Mouse (Mus musculus) heart, adult 8-10 months (tissue): ENCODE measurements around the gene Tanc1. TPM values are rescaled to one million over a fixed set of nuclear protein-coding genes. Genes with fewer than 3 reads are reported as not detected.
A peak's percentile ranks its signal among the peaks of the same experiment; 100 is the strongest.

Experiments used
- DNase-seq: peaks from one replicate; pipeline ENCODE4 v3.0.0; 2022; ENCODE audit warnings: low spot score
- total RNA-seq, 4 experiments: library from RNA; stranded (reverse); gene quantifications; 2 replicates each; pipeline ENCODE4 v1.2.4; 2022

The Tanc1 gene
- total RNA-seq, 4 experiments from 2014 or later = 21.4 to 25.3 (median 24.6) TPM

DNA sequence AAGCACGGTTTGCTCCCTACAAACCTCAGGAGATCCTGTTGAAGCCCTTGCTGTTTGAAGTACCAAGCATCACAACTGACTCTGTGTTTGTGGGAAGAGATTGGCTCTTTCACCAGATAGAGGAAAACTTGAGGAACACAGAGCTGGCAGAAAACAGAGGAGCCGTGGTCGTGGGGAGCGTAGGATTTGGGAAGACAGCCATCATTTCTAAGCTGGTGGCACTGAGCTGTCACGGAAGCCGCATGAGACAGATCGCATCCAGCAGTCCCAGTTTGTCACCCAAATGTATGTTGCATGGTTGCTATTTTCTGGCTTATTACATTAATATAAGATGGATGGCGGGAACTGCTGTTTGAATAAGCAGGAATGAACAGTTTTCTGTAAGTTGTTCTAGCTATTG lies 179.8 kb downstream of the Tanc1 start:
- DNase-seq = no peak

DNA sequence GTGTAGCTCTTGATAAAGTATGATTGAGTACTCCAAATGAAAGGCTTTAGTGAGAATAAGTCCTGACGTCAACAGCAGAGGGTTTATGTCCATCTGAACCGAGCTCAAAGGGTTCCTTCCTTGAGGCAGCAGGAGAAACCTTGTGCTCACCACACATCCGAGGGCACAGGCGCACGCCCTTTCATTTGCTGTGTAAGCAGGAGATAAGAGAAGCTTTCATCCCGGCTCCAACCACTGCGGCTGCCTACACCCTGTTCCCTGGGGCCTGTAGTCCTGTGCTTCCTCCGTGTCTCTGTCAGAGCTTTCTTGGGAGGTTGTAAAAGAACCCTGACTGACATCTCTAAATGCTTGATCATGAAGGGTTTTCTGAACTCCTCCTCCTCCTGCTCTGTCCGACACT lies 181.5 kb downstream of the Tanc1 start:
- DNase-seq = no peak

DNA sequence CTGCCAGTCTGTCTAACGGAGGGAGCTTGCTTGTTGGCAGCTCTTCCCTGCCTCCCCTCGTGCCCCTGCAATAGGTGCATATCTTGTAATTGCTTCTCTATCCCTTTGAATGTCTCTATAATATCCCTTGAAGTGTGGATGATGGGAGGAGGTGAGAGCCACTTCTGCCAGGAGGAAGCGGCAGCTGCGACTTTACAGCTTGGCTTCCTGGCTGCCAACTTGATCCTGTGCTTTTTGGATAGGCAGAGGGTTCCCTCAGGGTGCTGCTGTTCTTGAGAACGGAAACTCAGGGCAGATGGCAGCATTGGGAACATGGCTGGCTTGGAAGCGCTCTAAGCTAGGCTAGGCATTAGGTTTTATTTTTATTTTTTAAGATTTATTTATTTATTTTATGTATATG lies 183.0 kb downstream of the Tanc1 start:
- no peak for DNase-seq

- DNase-seq = no peak
Measured at GRCm38 (mm10) chr2:59798934-59799532, 187.2 kb downstream of the Tanc1 start.

- DNase-seq = no peak
Measured at GRCm38 (mm10) chr2:59799572-59799971, 187.7 kb downstream of the Tanc1 start.

DNA sequence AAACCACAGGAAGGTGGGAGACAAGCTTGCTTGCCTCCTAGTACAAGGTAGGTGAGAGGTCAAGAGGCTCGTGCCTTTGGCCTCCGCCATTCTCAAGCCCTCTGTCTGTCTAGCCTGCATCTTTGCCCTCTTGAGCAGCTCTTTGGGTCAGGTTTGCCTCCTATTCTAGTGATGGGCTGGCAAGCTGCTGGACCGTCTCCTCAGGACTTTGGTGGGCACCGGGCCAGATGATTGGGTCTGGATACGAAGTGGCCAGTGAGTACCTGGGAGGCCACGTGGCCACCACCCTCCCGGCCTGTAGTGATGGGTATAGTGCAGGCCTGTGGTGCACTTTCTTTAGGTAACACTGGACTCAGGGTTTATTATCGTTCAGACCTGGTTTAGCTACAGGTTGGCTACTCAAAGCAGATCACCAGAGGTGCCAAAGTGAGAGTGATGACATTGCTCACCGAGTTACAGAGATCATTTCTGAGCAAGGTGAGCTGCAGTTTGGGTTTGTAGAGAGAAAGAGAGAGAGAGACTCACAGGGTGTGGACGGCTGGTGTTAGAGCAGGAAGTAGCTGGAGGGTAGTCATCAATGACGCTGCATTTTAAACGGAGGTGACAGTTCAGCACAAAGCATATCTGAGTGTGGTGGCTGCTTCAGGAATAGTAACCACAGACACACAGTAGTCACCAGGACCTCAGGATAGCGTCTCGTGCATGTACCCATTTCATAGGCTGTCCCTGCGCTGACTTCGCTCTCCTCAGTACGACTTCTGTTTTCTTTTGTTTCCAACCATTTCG lies 188.8 kb downstream of the Tanc1 start:
- no peak for DNase-seq

- DNase-seq = no peak
Measured at GRCm38 (mm10) chr2:59802722-59803387, 191.0 kb downstream of the Tanc1 start.

DNA sequence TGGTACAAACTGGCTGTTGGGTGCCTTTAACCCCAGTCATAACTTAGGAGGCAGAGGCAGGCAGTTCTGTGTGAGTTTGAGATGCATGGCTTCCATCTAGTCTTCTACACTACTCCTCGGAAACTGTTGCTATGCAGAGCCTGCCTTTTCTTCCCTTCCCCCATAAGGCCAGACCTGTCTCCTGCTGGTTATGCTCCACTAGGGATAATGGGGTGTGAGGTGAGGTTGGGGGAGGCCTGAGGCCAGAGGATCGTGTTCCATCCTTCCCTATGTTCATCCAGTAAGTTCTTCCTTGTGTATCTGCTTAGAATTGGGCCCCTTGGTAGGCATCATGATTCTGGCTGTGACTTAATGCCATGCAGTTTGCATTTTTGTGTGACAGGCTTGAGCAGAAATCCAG lies 193.8 kb downstream of the Tanc1 start:
- no peak for DNase-seq

DNA sequence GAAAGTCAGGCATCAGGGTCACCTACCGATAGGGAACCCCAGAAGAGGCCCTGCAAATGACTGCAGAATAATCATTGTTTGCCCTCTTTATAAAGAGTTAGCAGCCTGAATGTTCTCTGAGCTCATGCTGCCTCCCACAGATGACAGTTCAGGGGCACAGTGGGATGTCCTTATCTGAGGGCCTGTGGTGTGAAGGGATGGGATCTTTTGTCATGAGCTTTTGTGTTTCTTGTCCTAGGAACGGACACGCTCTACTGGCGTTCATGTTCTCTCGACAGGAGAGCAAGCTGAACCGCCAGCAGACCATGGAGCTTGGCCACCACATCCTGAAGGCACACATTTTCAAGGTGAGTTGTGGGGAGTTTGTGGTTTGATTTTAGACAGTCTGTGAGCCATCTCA lies 194.2 kb downstream of the Tanc1 start:
- DNase-seq = no peak

DNA sequence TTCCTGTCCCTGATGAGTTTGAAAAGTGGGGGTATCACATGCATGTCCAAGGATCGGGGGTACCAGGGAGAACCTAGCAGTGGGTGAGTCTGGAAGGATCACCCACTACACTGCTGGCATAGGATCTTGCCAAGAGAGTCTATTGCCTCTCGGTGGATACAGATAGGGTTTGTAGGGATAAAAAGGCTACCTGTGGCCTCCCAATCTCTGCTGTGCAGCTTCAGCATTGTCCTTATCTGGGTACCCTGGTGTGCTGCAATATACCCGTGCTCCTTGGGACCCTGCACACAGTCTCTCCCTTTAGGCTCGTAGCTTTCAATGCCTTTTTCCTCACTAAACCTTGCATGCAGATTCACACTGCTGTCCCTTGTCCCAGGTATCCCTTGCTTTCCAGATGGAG lies 196.8 kb downstream of the Tanc1 start:
- DNase-seq = no peak

DNA sequence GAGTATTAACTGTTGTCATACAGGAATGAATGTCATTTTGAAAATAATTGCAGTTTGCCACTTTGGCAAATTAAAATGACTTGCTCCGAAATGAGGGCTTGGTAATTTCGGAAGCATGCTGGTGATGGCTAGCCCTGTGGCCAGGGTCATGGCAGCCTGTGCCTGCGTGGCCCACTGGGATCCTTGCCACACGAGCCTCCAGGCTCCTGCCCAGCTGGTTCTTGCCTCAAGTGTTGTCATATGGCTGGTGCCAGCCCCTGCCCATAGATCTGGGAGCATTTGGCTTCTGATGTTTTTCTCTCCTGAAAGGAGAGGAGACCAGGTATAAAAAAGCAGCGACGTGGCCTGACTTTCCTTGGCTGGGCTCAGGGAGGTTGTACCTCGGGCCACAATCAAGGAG lies 198.2 kb downstream of the Tanc1 start:
- no peak for DNase-seq

- no peak for DNase-seq
Measured at GRCm38 (mm10) chr2:59811247-59811646, 199.4 kb downstream of the Tanc1 start.

- no peak for DNase-seq
Measured at GRCm38 (mm10) chr2:59812641-59813040, 200.8 kb downstream of the Tanc1 start.

DNA sequence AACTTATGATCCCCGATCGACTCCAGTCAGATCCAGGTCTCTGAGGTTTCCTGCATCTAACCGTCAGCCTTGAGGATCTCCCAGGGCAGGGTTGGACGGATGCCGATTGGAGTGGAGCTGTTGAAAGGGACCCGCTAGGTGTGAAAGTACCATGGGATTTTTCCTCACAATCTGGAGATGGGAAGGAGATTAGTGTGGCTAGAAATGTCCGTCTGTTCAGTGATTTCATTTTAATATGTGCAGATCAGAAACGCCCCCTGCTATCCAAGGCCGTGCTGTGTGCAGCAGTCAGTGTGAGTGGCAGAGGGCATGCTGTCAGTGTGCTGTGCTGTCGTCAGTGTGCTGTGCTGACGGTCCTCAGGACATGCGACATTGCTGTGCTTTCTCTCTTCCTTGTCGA lies 201.6 kb downstream of the Tanc1 start:
- DNase-seq = no peak

GRCm38 (mm10) chr2:59814997-59815396 lies 203.2 kb downstream of the Tanc1 start:
- DNase-seq = no peak

DNA sequence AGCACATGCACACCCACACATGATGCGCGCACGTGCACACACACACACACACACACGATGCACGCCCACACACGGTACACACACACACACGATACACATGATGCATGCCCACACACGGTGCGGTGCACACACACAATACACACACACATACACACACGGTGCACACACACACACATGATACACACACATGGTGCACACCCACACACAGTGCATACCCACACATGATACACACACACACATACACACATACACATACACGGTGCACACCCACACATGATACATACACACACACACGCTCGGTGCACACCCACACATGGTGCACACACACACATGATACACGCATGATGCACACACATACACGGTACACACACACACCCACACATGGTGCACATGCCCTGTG lies 206.8 kb downstream of the Tanc1 start:
- no peak for DNase-seq

DNA sequence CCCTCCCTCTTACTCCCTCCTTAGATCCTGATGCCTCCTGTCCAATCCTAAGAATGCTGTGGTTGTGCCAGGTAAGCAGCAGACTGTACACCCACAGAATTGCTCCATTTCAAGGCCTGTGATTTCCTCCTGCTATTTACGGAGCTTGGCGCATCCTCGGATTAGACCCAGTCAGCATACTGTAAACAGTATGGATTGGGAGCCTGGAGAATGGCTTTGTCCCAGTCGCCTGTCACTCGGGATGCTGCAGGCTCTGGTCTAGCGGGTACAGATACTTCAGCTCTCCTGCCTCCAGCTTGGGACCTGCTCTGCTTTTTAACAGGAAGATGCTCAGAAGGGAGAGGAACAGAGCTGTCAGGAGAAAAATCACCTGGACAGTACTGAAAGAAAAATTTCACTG lies 207.6 kb downstream of the Tanc1 start:
- no peak for DNase-seq

DNA sequence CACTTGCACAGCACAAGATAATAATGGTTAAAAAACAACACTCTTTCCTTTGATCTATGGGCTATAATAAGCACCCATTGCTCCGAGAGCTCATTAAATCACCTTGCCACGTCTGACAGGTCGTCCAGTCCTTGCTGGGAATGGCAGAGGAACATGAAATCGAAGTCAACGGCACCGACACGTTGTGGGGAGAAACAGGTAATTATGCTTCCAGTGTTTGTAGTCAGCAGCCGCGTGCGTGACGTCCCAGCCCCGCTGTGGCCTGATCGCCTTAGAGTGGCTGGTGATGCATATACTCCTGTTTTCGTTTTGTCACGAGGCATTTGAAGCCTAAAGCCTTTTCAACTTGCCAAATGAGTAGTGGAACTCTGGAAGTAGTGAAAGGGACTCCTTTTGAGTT lies 208.2 kb downstream of the Tanc1 start:
- DNase-seq = no peak

DNA sequence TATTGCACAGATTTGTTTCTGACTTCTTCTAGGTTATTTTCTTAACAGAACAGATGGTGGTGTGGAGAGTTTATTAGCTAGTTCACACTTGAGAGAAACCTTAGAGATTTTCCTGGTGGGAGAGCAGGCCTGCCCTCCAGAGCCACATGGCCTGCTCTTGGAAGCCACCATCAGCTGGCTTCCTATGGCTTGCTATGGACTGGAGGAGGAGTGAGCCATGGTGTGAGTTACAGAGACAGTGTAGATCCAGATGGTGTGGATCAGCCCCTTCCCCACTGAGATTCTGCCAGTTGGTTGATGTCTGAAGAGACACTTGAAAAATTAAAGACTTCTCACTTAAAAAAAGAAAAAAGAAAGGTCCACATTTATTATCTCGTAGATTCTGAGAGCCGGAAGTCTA lies 209.2 kb downstream of the Tanc1 start:
- DNase-seq = no peak

DNA sequence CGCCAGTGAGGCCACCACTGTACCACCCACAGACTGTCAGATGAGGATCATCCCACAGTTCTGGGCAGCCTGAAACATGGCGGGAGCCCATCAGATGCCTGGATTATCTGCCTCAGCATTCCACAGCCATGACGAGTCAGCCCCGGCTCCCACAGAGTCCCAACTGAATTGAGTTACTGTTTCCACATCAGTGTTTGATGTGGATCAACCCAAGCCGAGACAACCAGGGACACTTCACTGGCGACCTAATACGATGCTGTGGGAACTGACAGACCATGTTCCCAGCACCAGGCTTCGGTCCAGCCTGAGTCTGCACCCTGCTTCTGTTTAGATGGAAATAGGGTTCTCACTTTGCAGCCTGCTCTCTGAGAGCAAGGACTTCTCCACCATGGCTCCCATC lies 212.4 kb downstream of the Tanc1 start:
- DNase-seq = peak; percentile 57

DNA sequence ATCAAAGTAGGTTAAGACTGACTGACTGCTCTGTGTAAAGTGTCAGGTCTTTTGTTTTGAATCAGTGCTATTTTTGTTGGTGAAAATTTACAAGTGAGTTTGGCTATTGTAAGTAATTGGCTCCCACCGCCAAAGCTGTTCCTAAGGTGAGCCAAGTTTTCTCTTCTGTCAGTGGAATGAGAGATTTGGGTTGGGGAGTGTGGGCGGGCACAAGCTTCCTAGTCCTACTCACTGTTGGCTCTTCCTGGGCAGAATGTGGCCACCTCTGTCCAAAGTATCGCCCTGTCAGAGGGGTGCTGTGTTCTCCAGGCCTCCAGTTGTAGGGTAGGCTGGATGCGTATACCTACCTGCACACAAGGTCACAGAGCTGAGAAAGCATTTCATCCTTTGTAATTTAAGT lies 213.5 kb downstream of the Tanc1 start:
- DNase-seq = no peak

DNA sequence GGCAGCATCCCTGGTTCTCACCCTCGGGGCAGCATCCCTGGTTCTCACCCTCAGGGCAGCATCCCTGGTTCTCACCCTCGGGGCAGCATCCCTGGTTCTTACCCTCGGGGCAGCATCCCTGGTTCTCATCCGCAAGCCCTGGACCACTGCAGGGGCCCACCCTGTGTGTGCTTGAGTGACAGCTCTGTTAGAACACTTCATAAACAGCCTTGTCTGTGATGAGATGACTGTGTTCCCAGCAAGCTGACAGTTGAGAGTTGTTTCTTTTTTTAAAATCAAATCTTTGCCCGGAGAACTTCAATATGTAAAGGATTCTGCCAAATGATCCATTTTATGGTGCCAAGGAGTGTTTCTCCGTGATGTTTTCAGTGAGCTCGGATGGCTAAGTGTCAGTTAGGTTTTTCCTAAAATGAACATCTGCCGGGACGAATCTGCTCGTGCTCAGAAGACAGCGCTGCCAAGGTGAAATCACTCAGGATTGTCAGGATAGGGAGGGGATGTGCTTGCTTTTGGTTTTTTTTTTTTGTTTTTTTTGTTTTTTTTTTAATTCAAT lies 216.3 kb downstream of the Tanc1 start:
- no peak for DNase-seq
